Comparison of ENCODE assay signal across 31 mouse cellular contexts in the genomic region with DNA sequence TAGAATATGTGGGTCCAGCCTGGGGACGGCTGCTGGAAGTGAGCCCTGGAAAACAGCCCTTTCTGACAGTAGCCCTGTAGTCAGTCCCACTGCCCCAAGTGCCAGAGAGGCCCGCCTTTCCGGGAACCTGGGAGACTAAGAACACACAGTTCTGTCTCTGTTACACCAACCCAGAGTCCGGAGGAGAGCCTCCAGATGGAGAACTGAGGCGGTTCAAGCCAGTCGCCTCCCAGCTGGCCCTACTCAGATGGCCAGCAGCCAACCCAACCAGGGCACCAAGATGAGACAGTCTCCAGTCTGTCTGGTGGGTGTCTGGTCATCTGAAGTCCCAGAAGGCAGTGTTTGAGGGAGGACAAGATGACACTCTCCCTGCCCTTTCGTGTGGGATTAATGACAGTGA. TPM values are rescaled to one million over a fixed set of nuclear protein-coding genes. Genes with fewer than 3 reads are reported as not detected.
DNase-seq lines count a peak whose midpoint lies in the region; ATAC-seq and TF ChIP-seq lines count a peak whose summit lies in the region.
"Had no signal": no experiment of that assay in that cellular context is flagged by ENCODE, and none has a peak within 500 bp of the region (broad histone marks: within the 10 kb centered on the region; RNA-seq: fewer than 3 reads in every experiment).

No protein-coding gene starts in this region.

- H3K4me3 ChIP-seq in hindbrain, postnatal 0 days (ENCODE audit: low read length), result no peak overlapping the region
- no peak overlapping the region for H3K4me3 ChIP-seq in hindbrain, embryonic 10.5 days
- H3K4me3 ChIP-seq: embryonic facial prominence, embryonic 12.5 days; forebrain, embryonic 15.5 days; gastrocnemius, adult 2 months; heart, embryonic 13.5 days; limb, embryonic 13.5 days; lung, embryonic 15.5 days; midbrain, embryonic 10.5 days; neural tube, embryonic 13.5 days had no signal

- H3K9me3 ChIP-seq in hindbrain, postnatal 0 days (ENCODE audit: low read length), result no peaks in the 10 kb centered on the region
- no peaks in the 10 kb centered on the region for H3K9me3 ChIP-seq in hindbrain, embryonic 10.5 days
- H3K9me3 ChIP-seq: embryonic facial prominence, embryonic 12.5 days; forebrain, embryonic 15.5 days; heart, embryonic 13.5 days; limb, embryonic 13.5 days; midbrain, embryonic 10.5 days; neural tube, embryonic 13.5 days had no signal

- H3K36me3 ChIP-seq in hindbrain, postnatal 0 days (ENCODE audit: insufficient read depth, low read length), result peaks cover 3% of the 10 kb centered on the region; the same call in 1 of the 2 replicates
- no peaks in the 10 kb centered on the region for H3K36me3 ChIP-seq in hindbrain, embryonic 10.5 days
- H3K36me3 ChIP-seq: embryonic facial prominence, embryonic 12.5 days; forebrain, embryonic 15.5 days; heart, embryonic 13.5 days; limb, embryonic 13.5 days; lung, embryonic 15.5 days; midbrain, embryonic 10.5 days; neural tube, embryonic 13.5 days had no signal

- 0 out of 2 replicates have a peak, but pooled peaks have one; percentile 19 for ATAC-seq in cerebellum, adult (ENCODE audit: insufficient number of reproducible peaks, low FRiP score, low TSS enrichment)
- peak; percentile 70; the same call in 1 of the 2 replicates for ATAC-seq in hindbrain, postnatal 0 days
- ATAC-seq: forebrain, embryonic 15.5 days; intestine, embryonic 16.5 days had no signal

- H3K4me1 ChIP-seq in hindbrain, postnatal 0 days (ENCODE audit: insufficient read depth, low read length), result peaks cover 19% of the 10 kb centered on the region
- H3K4me1 ChIP-seq in hindbrain, embryonic 10.5 days (replicated peaks), result peaks cover 12% of the 10 kb centered on the region
- H3K4me1 ChIP-seq: embryonic facial prominence, embryonic 12.5 days; heart, embryonic 13.5 days; lung, embryonic 15.5 days had no signal

- H3K9ac ChIP-seq in hindbrain, postnatal 0 days (replicated peaks; ENCODE audit: low read length), result no peak overlapping the region
- H3K9ac ChIP-seq: embryonic facial prominence, embryonic 12.5 days; forebrain, embryonic 15.5 days; heart, embryonic 13.5 days; limb, embryonic 13.5 days; lung, embryonic 15.5 days; neural tube, embryonic 13.5 days had no signal

- H3K4me2 ChIP-seq in hindbrain, postnatal 0 days (ENCODE audit: low read depth, low read length), result no peak overlapping the region
- H3K4me2 ChIP-seq: embryonic facial prominence, embryonic 12.5 days; forebrain, embryonic 15.5 days; heart, embryonic 13.5 days; limb, embryonic 13.5 days; liver, embryonic 11.5 days; lung, embryonic 15.5 days; neural tube, embryonic 13.5 days had no signal

- TF ChIP-seq CTCF in hindbrain, postnatal 0 days (IDR thresholded peaks at IDR 0.05; ENCODE audit: low read depth), result no peak
- TF ChIP-seq CTCF in brain, embryonic 14.5 days (IDR thresholded peaks at IDR 0.05; ENCODE audit: borderline replicate concordance, extremely low read depth, insufficient read depth, insufficient read length), result no peak

- DNase-seq in cerebellum, adult 11 months, result no peak
- peak; percentile 74 for DNase-seq in hindbrain, postnatal 0 days (ENCODE audit: low spot score)
- DNase-seq in hindbrain, embryonic 10.5 days (ENCODE audit: low spot score), result no peak
- DNase-seq in left cerebral cortex, postnatal 4 days, result peak; percentile 82
- DNase-seq in left cerebral cortex, adult 11 months (ENCODE audit: low spot score), result no peak
- peak; percentile 35 for DNase-seq in brain, embryonic 14.5 days (ENCODE audit: low read depth)
- DNase-seq in gastrocnemius, postnatal 4 days (ENCODE audit: low spot score in 2 of 2), result no peak
- DNase-seq: adrenal gland, adult 8-10 months; cerebellum, adult 18-20 months; embryo, embryonic 11 days; gastrocnemius, adult 2 months; gastrocnemius, postnatal 36 days; heart, postnatal 10 days; kidney, adult 8-10 months; kidney, postnatal 4 days; thymus, postnatal 4 days had no signal

- 55% methylated on average over 7 of the region's 7 CpGs for WGBS in hindbrain, postnatal 0 days
- WGBS in hindbrain, embryonic 10.5 days, result 82% methylated on average over 7 of the region's 7 CpGs

- peak overlapping the region; percentile 45; the same call in 1 of the 2 replicates for H3K27ac ChIP-seq in hindbrain, postnatal 0 days
- no peak overlapping the region for H3K27ac ChIP-seq in hindbrain, embryonic 10.5 days
- H3K27ac ChIP-seq: embryonic facial prominence, embryonic 12.5 days; forebrain, embryonic 15.5 days; gastrocnemius, adult 2 months; heart, embryonic 13.5 days; kidney, postnatal 0 days; limb, embryonic 13.5 days; lung, embryonic 15.5 days; midbrain, embryonic 10.5 days; neural tube, embryonic 13.5 days had no signal

- intact Hi-C loops in left cerebral cortex, postnatal 4 days (cut with DNase I), result no loop called here

- no peaks in the 10 kb centered on the region for H3K27me3 ChIP-seq in hindbrain, postnatal 0 days (ENCODE audit: insufficient read depth, low read length)
- peaks cover 25% of the 10 kb centered on the region for H3K27me3 ChIP-seq in hindbrain, embryonic 10.5 days (ENCODE audit: insufficient read depth, poor library complexity, severe bottlenecking)
- H3K27me3 ChIP-seq: forebrain, embryonic 15.5 days; neural tube, embryonic 13.5 days had no signal

- TF ChIP-seq POLR2A in brain, embryonic 14.5 days (IDR thresholded peaks at IDR 0.05; ENCODE audit: borderline replicate concordance, extremely low read depth, insufficient read depth, insufficient read length, poor library complexity, severe bottlenecking), result no peak

RNA-seq across cellular contexts. Expression of gene Lrtm2, which starts 8.8 kb away (rescaled TPM):
- 37.5 and 44.4 TPM in 2 replicates for total RNA-seq in hindbrain, postnatal 0 days (2014; rRNA removed)
- 15.2 and 16.3 TPM in 2 replicates for polyA plus RNA-seq in hindbrain, postnatal 0 days (2015; fragmentation: Nextera tagmentation; extraction: Ambion mirVana)
- polyA plus RNA-seq in hindbrain, embryonic 10.5 days (2016; fragmentation: Nextera tagmentation; extraction: Ambion mirVana), result 0.12 and 0.16 TPM in 2 replicates
- total RNA-seq in left cerebral cortex, postnatal 4 days (2021), result 10 to 100 TPM; 21.5 to 22.5 TPM
- 9.6 and 12.9 TPM in 2 replicates for polyA plus RNA-seq in brain, embryonic 14.5 days (2012; rRNA removed)
- under 1 TPM; 0.59 to 0.98 TPM for total RNA-seq in gastrocnemius, postnatal 4 days (2021)
- total RNA-seq: CH12.LX; heart, postnatal 10 days had no signal
- polyA plus RNA-seq: C2C12; limb, embryonic 13.5 days; liver, embryonic 11.5 days; liver, embryonic 16.5 days; small intestine, adult 2 months had no signal

Comparison
In these comparisons a context has a peak if more than half of its experiments do, and no peak if none do; other contexts are left out.
1. DNase-seq: peak in hindbrain, postnatal 0 days (single experiment), left cerebral cortex, postnatal 4 days (single experiment) and brain, embryonic 14.5 days (single experiment); none in cerebellum, adult 11 months (single experiment), hindbrain, embryonic 10.5 days (single experiment), left cerebral cortex, adult 11 months (single experiment) and gastrocnemius, postnatal 4 days (0 of 2).
2. RNA of gene Lrtm2, which starts 8.8 kb away (total RNA-seq): 37.5 to 44.4 TPM in hindbrain, postnatal 0 days and 21.5 to 22.5 TPM in left cerebral cortex, postnatal 4 days; 0.59 to 0.98 TPM in gastrocnemius, postnatal 4 days; every median in the first group is over 10 times any median in the second.